In genomic region chr4:120856376-120856775, GRCm38 (mm10) we compare ENCODE assay signal across 16 mouse cellular contexts. TPM values are rescaled to one million over a fixed set of nuclear protein-coding genes. Genes with fewer than 3 reads are reported as not detected.
DNase-seq lines count a peak whose midpoint lies in the region; ATAC-seq and TF ChIP-seq lines count a peak whose summit lies in the region.
"Had no signal": no experiment of that assay in that cellular context is flagged by ENCODE, and none has a peak within 500 bp of the region (broad histone marks: within the 10 kb centered on the region; RNA-seq: fewer than 3 reads in every experiment).

No protein-coding gene starts in this region.

- no peak overlapping the region for H3K9ac ChIP-seq in hindbrain, embryonic 11.5 days (ENCODE audit: low read depth, low read length)
- H3K9ac ChIP-seq in hindbrain, postnatal 0 days (replicated peaks; ENCODE audit: low read length): no peak overlapping the region; the same call in 1 of the 2 replicates
- H3K9ac ChIP-seq in neural tube, embryonic 14.5 days (replicated peaks; ENCODE audit: low read depth, low read length): no peak overlapping the region
- H3K9ac ChIP-seq: lung, embryonic 15.5 days had no signal

- ATAC-seq in hindbrain, embryonic 11.5 days (ENCODE audit: low FRiP score): no peak; the same call in none of the 2 replicates
- ATAC-seq in hindbrain, postnatal 0 days: no peak
- ATAC-seq in neural tube, embryonic 14.5 days (ENCODE audit: low read depth): 0 out of 2 replicates have a peak, but pooled peaks have one; percentile 0
- ATAC-seq: activated CD4-positive, CD25-positive, alpha-beta regulatory T cell, adult 4 months had no signal

- WGBS in hindbrain, embryonic 10.5 days: 49% methylated on average over 5 of the region's 5 CpGs
- WGBS in hindbrain, embryonic 11.5 days: 43% methylated on average over 5 of the region's 5 CpGs
- WGBS in hindbrain, postnatal 0 days: 40% methylated on average over 5 of the region's 5 CpGs
- WGBS in neural tube, embryonic 14.5 days: 55% methylated on average over 5 of the region's 5 CpGs

- H3K27ac ChIP-seq in hindbrain, embryonic 10.5 days: no peak overlapping the region
- H3K27ac ChIP-seq in hindbrain, embryonic 11.5 days (ENCODE audit: low read depth, low read length): no peak overlapping the region
- H3K27ac ChIP-seq in hindbrain, postnatal 0 days: no peak overlapping the region
- no peak overlapping the region for H3K27ac ChIP-seq in neural tube, embryonic 14.5 days (ENCODE audit: low read depth, low read length)
- H3K27ac ChIP-seq: lung, embryonic 15.5 days had no signal

- peaks cover 11% of the 10 kb centered on the region; the same call in 1 of the 2 replicates for H3K9me3 ChIP-seq in hindbrain, embryonic 10.5 days
- H3K9me3 ChIP-seq in hindbrain, embryonic 11.5 days (ENCODE audit: control insufficient read depth, low read length): no peaks in the 10 kb centered on the region
- no peaks in the 10 kb centered on the region for H3K9me3 ChIP-seq in hindbrain, postnatal 0 days (ENCODE audit: low read length)
- H3K9me3 ChIP-seq in neural tube, embryonic 14.5 days (ENCODE audit: control insufficient read depth, low read length): no peaks in the 10 kb centered on the region
- H3K9me3 ChIP-seq: lung, embryonic 15.5 days had no signal

- peak; percentile 47 for DNase-seq in cerebellum, adult 9-10 months
- DNase-seq in cerebellum, postnatal 14 days: no peak
- no peak for DNase-seq in hindbrain, embryonic 10.5 days (ENCODE audit: low spot score)
- DNase-seq in hindbrain, embryonic 11.5 days (ENCODE audit: low spot score): no peak
- no peak for DNase-seq in hindbrain, postnatal 0 days (ENCODE audit: low spot score)
- no peak for DNase-seq in gastrocnemius, postnatal 36 days
- no peak for DNase-seq in natural killer cell, adult 2 months (ENCODE audit: low spot score in 2 of 2)
- DNase-seq: kidney, adult 8-10 months; kidney, postnatal 36 days; left cerebral cortex, postnatal 4 days; right cerebral cortex, adult 18-20 months; thymus, postnatal 4 days had no signal

- intact Hi-C loops in gastrocnemius, postnatal 36 days (cut with DNase I): no loop called here

- H3K36me3 ChIP-seq in hindbrain, embryonic 10.5 days: no peaks in the 10 kb centered on the region
- H3K36me3 ChIP-seq in hindbrain, embryonic 11.5 days (ENCODE audit: control insufficient read depth, insufficient read depth, low read length): no peaks in the 10 kb centered on the region
- H3K36me3 ChIP-seq in hindbrain, postnatal 0 days (ENCODE audit: insufficient read depth, low read length): no peaks in the 10 kb centered on the region
- no peaks in the 10 kb centered on the region for H3K36me3 ChIP-seq in neural tube, embryonic 14.5 days (ENCODE audit: control insufficient read depth, insufficient read depth, low read length)
- H3K36me3 ChIP-seq: lung, embryonic 15.5 days had no signal

- H3K4me2 ChIP-seq in hindbrain, embryonic 11.5 days (replicated peaks; ENCODE audit: low read depth, low read length): no peak overlapping the region
- H3K4me2 ChIP-seq in hindbrain, postnatal 0 days (ENCODE audit: low read depth, low read length): peak overlapping the region; percentile 67
- peak overlapping the region; percentile 73; the same call in 1 of the 2 replicates for H3K4me2 ChIP-seq in neural tube, embryonic 14.5 days (ENCODE audit: low read depth, low read length)
- H3K4me2 ChIP-seq: liver, embryonic 11.5 days; lung, embryonic 15.5 days had no signal

- H3K4me1 ChIP-seq in hindbrain, embryonic 10.5 days (replicated peaks): peaks cover 27% of the 10 kb centered on the region
- peaks cover 9% of the 10 kb centered on the region for H3K4me1 ChIP-seq in hindbrain, embryonic 11.5 days (replicated peaks; ENCODE audit: control insufficient read depth, insufficient read depth, low read length)
- peaks cover 7% of the 10 kb centered on the region for H3K4me1 ChIP-seq in hindbrain, postnatal 0 days (ENCODE audit: insufficient read depth, low read length)
- H3K4me1 ChIP-seq in neural tube, embryonic 14.5 days (ENCODE audit: control insufficient read depth, insufficient read depth, low read length): 0 out of 2 replicates have a peak, but pooled peaks cover 9% of the 10 kb centered on the region
- H3K4me1 ChIP-seq: lung, embryonic 15.5 days had no signal

- H3K4me3 ChIP-seq in hindbrain, embryonic 10.5 days: peak overlapping the region; percentile 80; the same call in 1 of the 2 replicates
- H3K4me3 ChIP-seq in hindbrain, embryonic 11.5 days (ENCODE audit: low read depth, low read length): no peak overlapping the region
- H3K4me3 ChIP-seq in hindbrain, postnatal 0 days (ENCODE audit: low read length): 0 out of 2 replicates have a peak overlapping the region, but pooled peaks have one; percentile 3
- H3K4me3 ChIP-seq in neural tube, embryonic 14.5 days (ENCODE audit: low read depth, low read length): no peak overlapping the region
- H3K4me3 ChIP-seq: lung, embryonic 15.5 days had no signal

- TF ChIP-seq CTCF in hindbrain, postnatal 0 days (IDR thresholded peaks at IDR 0.05; ENCODE audit: low read depth): no peak

- H3K27me3 ChIP-seq in hindbrain, embryonic 10.5 days (ENCODE audit: insufficient read depth, poor library complexity, severe bottlenecking): peaks cover 48% of the 10 kb centered on the region
- H3K27me3 ChIP-seq in hindbrain, embryonic 11.5 days (ENCODE audit: control insufficient read depth, insufficient read depth, low read length): peaks cover 4% of the 10 kb centered on the region
- no peaks in the 10 kb centered on the region for H3K27me3 ChIP-seq in hindbrain, postnatal 0 days (ENCODE audit: insufficient read depth, low read length)
- H3K27me3 ChIP-seq in neural tube, embryonic 14.5 days (ENCODE audit: control insufficient read depth, insufficient read depth, low read length): no peaks in the 10 kb centered on the region; the same call in 1 of the 2 replicates

RNA-seq across cellular contexts. Expression of gene Rims3, which starts 1.8 kb away (rescaled TPM):
- polyA plus RNA-seq in hindbrain, embryonic 10.5 days (2016; fragmentation: Nextera tagmentation; extraction: Ambion mirVana): 3.9 and 5.2 TPM in 2 replicates
- polyA plus RNA-seq in hindbrain, embryonic 11.5 days (2014; fragmentation: Nextera tagmentation; extraction: Ambion mirVana): 3.5 and 3.6 TPM in 2 replicates
- total RNA-seq in hindbrain, postnatal 0 days (2014; rRNA removed): 93.7 and 109 TPM in 2 replicates
- 22.0 and 22.8 TPM in 2 replicates for polyA plus RNA-seq in hindbrain, postnatal 0 days (2015; fragmentation: Nextera tagmentation; extraction: Ambion mirVana)
- 18.8 and 24.0 TPM in 2 replicates for polyA plus RNA-seq in neural tube, embryonic 14.5 days (2014; fragmentation: Nextera tagmentation; extraction: Ambion mirVana)
- total RNA-seq in gastrocnemius, postnatal 36 days (2021): under 1 TPM in 1 of 2 experiments, not detected in 1; 0.05 TPM

RNA-seq across cellular contexts. Expression of gene Nfyc, which starts 25.0 kb away (rescaled TPM):
- polyA plus RNA-seq in hindbrain, embryonic 10.5 days (2016; fragmentation: Nextera tagmentation; extraction: Ambion mirVana): 124 and 135 TPM in 2 replicates
- polyA plus RNA-seq in hindbrain, embryonic 11.5 days (2014; fragmentation: Nextera tagmentation; extraction: Ambion mirVana): 123 and 126 TPM in 2 replicates
- 144 and 175 TPM in 2 replicates for total RNA-seq in hindbrain, postnatal 0 days (2014; rRNA removed)
- 66.9 and 69.4 TPM in 2 replicates for polyA plus RNA-seq in hindbrain, postnatal 0 days (2015; fragmentation: Nextera tagmentation; extraction: Ambion mirVana)
- polyA plus RNA-seq in neural tube, embryonic 14.5 days (2014; fragmentation: Nextera tagmentation; extraction: Ambion mirVana): 99.3 and 106 TPM in 2 replicates
- total RNA-seq in gastrocnemius, postnatal 36 days (2021): 10 to 100 TPM; 37.9 to 40.1 TPM

Comparison
In these comparisons a context has a peak if more than half of its experiments do, and no peak if none do; other contexts are left out.
1. H3K4me3 ChIP-seq: peak in hindbrain, embryonic 10.5 days (single experiment) and hindbrain, postnatal 0 days (single experiment); none in hindbrain, embryonic 11.5 days (single experiment) and neural tube, embryonic 14.5 days (single experiment).